Mouse (Mus musculus): ENCODE results near the gene Rnase12. TPM values are rescaled to one million over a fixed set of nuclear protein-coding genes. Genes with fewer than 3 reads are reported as not detected.

The Rnase12 gene
- polyA plus RNA-seq, 1 experiment from 2014 or later, result not detected

DNA sequence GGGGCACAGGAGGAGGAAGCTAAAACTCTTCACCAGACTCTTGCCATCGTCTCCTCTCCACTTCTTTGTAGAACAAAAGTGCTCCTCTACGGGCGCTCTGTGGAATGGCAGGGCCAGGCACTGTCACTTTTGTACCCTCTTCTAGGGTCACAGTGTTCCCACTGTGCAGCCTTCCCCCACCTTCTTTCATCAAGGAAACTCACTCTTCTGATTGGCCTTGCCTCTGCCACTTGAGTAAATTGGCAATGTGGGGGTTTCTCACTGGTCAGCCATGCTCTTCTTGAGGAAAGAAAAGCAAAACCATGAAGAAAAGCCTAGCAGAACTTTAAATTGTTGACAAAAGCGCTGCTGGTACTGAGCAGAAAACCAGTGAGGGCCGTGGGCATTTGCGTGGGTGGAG lies 15.7 kb downstream of the Rnase12 start, which contains the start of gene Rnase9:
Rnase9 (minus strand) TSS at position 101 of the 400 bp plus-strand sequence.
- no peaks in the 10 kb centered on the region for H3K36me3 ChIP-seq (ENCODE audit: control insufficient read depth, insufficient read depth, low read length)
- no peaks in the 10 kb centered on the region for H3K27me3 ChIP-seq (ENCODE audit: control insufficient read depth, insufficient read depth, low read length)
- no peak within 1 kb of the TSS for H3K9ac ChIP-seq (ENCODE audit: low read length)
- no peaks in the 10 kb centered on the region for H3K9me3 ChIP-seq (ENCODE audit: control insufficient read depth, low read length)
- no peak within 1 kb of the TSS for H3K4me3 ChIP-seq (ENCODE audit: low read depth, low read length)
- ATAC-seq (ENCODE audit: insufficient read depth, low FRiP score, low TSS enrichment), result no peak
- no peak within 1 kb of the TSS for H3K27ac ChIP-seq (ENCODE audit: low read depth, low read length)
- WGBS, result 78% methylated on average over 6 of the region's 6 CpGs
- no peaks in the 10 kb centered on the region for H3K4me1 ChIP-seq (ENCODE audit: control insufficient read depth, insufficient read depth, low read length)
- no peak within 1 kb of the TSS for H3K4me2 ChIP-seq (ENCODE audit: low read depth)
- DNase-seq (ENCODE audit: low spot score), result no peak

DNA sequence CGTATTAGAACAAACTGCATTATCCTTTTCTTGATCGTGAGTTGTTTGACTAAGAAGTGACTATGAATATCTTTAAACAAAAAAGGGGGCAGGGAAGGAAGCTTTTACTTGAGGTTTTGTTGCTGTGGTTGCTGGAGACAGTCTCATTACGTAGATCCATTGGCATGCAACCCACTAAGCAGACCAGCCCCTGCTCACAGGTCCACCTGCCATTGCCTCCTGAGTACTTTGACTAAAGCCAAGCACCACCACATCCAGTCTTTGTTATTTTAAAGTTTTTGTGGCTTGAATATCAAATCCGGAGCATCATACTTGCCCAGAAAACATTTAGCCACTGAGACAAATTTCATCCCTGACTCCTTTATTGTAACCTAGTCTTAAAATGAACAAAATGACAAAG lies 21.2 kb downstream of the Rnase12 start:
- DNase-seq (ENCODE audit: low spot score) (no peak), ATAC-seq (ENCODE audit: insufficient read depth, low FRiP score, low TSS enrichment) (no peak)
- H3K4me1 ChIP-seq (ENCODE audit: control insufficient read depth, insufficient read depth, low read length), result no peaks in the 10 kb centered on the region
- no peaks in the 10 kb centered on the region for H3K9me3 ChIP-seq (ENCODE audit: control insufficient read depth, low read length)
- no peak overlapping the region for H3K4me2 ChIP-seq (ENCODE audit: low read depth)
- H3K36me3 ChIP-seq (ENCODE audit: control insufficient read depth, insufficient read depth, low read length), result no peaks in the 10 kb centered on the region
- WGBS, result 86% methylated on average over 4 of the region's 4 CpGs
- no peaks in the 10 kb centered on the region for H3K27me3 ChIP-seq (ENCODE audit: control insufficient read depth, insufficient read depth, low read length)
- no peak overlapping the region for H3K9ac ChIP-seq (ENCODE audit: low read length)
- H3K4me3 ChIP-seq (ENCODE audit: low read depth, low read length), result no peak overlapping the region
- no peak overlapping the region for H3K27ac ChIP-seq (ENCODE audit: low read depth, low read length)

DNA sequence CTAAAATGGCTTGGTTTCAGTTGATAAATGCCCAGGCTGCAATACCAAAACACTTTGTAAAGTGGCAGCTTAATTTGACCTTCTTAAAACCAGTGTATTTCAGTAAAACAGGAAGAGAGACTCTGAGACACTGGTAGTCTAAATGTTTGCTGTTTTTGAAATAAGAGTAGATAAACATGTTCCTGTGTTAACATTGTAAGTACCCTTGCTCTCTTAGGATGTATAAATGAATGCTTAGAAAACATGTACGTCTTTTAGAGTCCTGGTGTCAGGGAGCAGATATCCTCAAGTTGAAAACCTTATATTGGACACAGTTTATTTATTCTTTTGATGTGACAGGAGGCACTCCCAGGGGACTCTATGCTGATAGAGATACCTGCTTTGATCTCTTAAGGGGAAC lies 22.3 kb downstream of the Rnase12 start:
- 49% methylated on average over 1 of the region's 1 CpGs for whole genome bisulfite sequencing
- Histone ChIP-seq H3K9me3 (ENCODE audit: control insufficient read depth, low read length) (no peaks in the 10 kb centered on the region), H3K36me3 (ENCODE audit: control insufficient read depth, insufficient read depth, low read length) (no peaks in the 10 kb centered on the region), H3K4me1 (ENCODE audit: control insufficient read depth, insufficient read depth, low read length) (no peaks in the 10 kb centered on the region), H3K4me3 (ENCODE audit: low read depth, low read length) (no peak overlapping the region), H3K27ac (ENCODE audit: low read depth, low read length) (no peak overlapping the region), H3K9ac (ENCODE audit: low read length) (no peak overlapping the region), H3K27me3 (ENCODE audit: control insufficient read depth, insufficient read depth, low read length) (no peaks in the 10 kb centered on the region), H3K4me2 (ENCODE audit: low read depth) (no peak overlapping the region)
- no peak for DNase-seq (ENCODE audit: low spot score)
- ATAC-seq (ENCODE audit: insufficient read depth, low FRiP score, low TSS enrichment), result no peak

DNA sequence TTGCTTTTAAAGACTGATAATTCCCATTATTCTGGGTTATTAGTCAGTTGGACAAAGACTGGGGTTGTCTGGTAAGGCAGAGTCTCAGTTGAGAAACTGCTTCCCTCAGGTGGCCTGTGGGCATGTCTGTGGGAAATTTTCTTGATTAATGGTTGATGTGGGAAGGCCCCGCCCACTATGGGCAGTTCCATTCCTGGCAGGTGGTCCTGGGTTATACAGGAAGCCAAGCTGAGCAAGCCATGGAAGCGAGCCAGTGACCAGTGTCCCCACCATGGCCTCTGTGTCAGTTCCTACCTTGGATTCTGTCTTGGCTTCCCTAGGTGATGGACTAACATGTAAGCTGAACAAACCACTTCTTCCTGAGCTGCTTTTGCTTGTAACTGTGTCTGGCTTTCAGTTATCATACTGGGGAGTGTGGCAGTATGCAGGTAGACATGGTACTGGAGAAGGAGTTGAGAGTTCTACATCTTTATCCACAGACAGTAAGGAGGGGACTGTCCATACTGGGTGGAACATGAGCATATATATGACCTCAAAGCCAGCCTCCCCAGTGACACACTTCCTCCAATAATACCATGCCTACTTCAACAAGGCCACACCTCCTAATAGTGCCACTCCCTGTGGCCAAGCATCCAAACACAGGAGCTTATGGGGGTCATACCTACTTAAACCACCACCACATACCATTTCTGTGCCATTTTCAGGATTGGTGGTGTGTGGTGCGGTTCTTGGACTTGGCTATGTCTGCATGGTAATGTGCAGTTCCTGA lies 29.9 kb downstream of the Rnase12 start:
- Histone ChIP-seq H3K9me3 (ENCODE audit: control insufficient read depth, low read length) (no peaks in the 10 kb centered on the region), H3K27ac (ENCODE audit: low read depth, low read length) (no peak overlapping the region), H3K9ac (ENCODE audit: low read length) (no peak overlapping the region), H3K4me1 (ENCODE audit: control insufficient read depth, insufficient read depth, low read length) (no peaks in the 10 kb centered on the region), H3K4me3 (ENCODE audit: low read depth, low read length) (no peak overlapping the region), H3K4me2 (ENCODE audit: low read depth) (no peak overlapping the region), H3K27me3 (ENCODE audit: control insufficient read depth, insufficient read depth, low read length) (no peaks in the 10 kb centered on the region), H3K36me3 (ENCODE audit: control insufficient read depth, insufficient read depth, low read length) (no peaks in the 10 kb centered on the region)
- ATAC-seq (ENCODE audit: insufficient read depth, low FRiP score, low TSS enrichment) (no peak), DNase-seq (ENCODE audit: low spot score) (no peak)
- WGBS, result 44% methylated on average over 3 of the region's 3 CpGs

DNA sequence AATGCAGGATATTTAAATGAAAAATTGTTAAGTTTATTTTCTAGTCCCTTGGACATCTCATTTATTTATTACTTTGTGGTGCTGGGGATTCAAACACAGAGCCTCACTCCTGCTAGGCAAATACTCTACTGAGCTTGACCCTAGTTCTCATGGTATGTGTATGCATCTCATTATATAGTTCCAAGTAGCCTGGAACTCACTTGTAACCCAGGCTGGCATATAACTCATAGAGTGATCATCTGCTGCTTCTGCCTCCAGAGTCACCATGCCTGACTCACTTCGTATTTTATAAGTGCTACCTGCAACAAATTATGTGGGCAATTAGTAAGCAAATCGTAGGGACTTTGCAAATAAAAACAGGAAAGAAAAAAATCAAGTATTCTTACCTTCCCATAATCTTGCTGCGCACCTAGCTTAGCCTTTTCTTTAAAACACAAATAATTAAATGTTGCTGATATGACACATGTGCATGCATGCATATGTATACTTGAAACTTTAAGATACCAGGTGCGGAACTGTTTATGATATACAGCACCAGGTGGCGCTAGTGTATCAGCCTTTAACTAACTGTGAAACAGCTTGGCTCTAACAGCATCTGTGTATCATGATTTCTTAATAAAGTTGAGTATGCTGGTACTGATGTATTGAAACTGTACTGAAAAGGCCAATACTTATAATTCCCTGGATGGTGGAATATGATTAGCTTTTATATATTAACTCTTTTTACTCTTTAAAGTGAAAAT lies 30.9 kb downstream of the Rnase12 start:
- peak; percentile 63 for ATAC-seq (ENCODE audit: insufficient read depth, low FRiP score, low TSS enrichment)

DNA sequence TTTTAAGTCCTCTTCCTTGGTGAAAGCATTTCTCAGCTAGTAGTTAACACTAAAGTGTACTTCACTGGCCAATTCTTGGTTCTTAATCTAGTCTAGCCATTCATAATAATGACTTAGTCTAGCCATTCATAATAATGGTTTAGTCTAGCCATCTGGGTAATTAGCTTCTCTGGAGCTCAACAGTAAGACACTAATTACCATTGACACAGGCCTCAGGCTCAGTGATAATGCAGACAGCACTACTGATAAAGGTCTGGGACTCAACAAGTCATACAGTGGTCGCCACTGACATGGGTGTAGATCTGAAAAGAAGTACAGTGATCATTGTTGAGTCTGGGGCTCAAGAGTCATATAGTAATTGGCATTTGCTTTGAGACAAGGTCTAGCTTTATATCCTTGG lies 32.6 kb downstream of the Rnase12 start:
- no peaks in the 10 kb centered on the region for H3K4me1 ChIP-seq (ENCODE audit: control insufficient read depth, insufficient read depth, low read length)
- WGBS, result 85% methylated on average over 1 of the region's 1 CpGs
- DNase-seq (ENCODE audit: low spot score), result no peak

More for the DNA sequence above, 30.9 kb downstream of the Rnase12 start:
- no peak overlapping the region for H3K27ac ChIP-seq (ENCODE audit: low read depth, low read length)
- DNase-seq (ENCODE audit: low spot score), result peak; percentile 63
- H3K4me2 ChIP-seq (ENCODE audit: low read depth), result no peak overlapping the region
- no peaks in the 10 kb centered on the region for H3K9me3 ChIP-seq (ENCODE audit: control insufficient read depth, low read length)
- WGBS, result 40% methylated on average over 5 of the region's 5 CpGs
- no peak overlapping the region for H3K9ac ChIP-seq (ENCODE audit: low read length)
- no peaks in the 10 kb centered on the region for H3K4me1 ChIP-seq (ENCODE audit: control insufficient read depth, insufficient read depth, low read length)
- no peak overlapping the region for H3K4me3 ChIP-seq (ENCODE audit: low read depth, low read length)
- no peaks in the 10 kb centered on the region for H3K36me3 ChIP-seq (ENCODE audit: control insufficient read depth, insufficient read depth, low read length)
- no peaks in the 10 kb centered on the region for H3K27me3 ChIP-seq (ENCODE audit: control insufficient read depth, insufficient read depth, low read length)

DNA sequence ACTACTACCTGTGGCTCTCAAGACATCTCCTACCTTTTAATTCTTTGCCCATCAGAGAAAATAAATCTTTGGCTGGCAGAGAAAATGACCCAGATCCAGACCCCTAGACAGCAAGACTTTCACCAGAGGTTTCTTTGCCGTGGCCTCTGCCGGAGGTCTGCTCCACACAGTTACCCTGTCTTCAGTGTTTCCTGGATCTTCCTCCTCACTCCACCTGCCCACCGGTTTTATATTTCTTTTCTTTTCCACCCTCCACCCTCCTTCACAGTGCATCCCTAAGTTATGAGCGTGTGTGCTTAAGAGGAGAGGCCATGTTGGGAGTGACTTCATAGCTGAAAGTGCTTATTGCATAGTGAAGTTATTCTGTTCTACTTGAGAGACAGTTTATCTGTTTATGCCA lies 34.0 kb downstream of the Rnase12 start:
- H3K9me3 ChIP-seq (ENCODE audit: control insufficient read depth, low read length), result no peaks in the 10 kb centered on the region
- H3K4me3 ChIP-seq (ENCODE audit: low read depth, low read length), result no peak overlapping the region
- H3K36me3 ChIP-seq (ENCODE audit: control insufficient read depth, insufficient read depth, low read length), result no peaks in the 10 kb centered on the region
- no peak overlapping the region for H3K4me2 ChIP-seq (ENCODE audit: low read depth)
- no peak overlapping the region for H3K27ac ChIP-seq (ENCODE audit: low read depth, low read length)
- 69% methylated on average over 4 of the region's 4 CpGs for WGBS
- no peaks in the 10 kb centered on the region for H3K27me3 ChIP-seq (ENCODE audit: control insufficient read depth, insufficient read depth, low read length)
- DNase-seq (ENCODE audit: low spot score) (no peak), ATAC-seq (ENCODE audit: insufficient read depth, low FRiP score, low TSS enrichment) (no peak)
- H3K4me1 ChIP-seq (ENCODE audit: control insufficient read depth, insufficient read depth, low read length), result no peaks in the 10 kb centered on the region
- H3K9ac ChIP-seq (ENCODE audit: low read length), result no peak overlapping the region

More for the DNA sequence above, 32.6 kb downstream of the Rnase12 start:
- H3K4me3 ChIP-seq (ENCODE audit: low read depth, low read length), result no peak overlapping the region
- H3K9ac ChIP-seq (ENCODE audit: low read length), result no peak overlapping the region
- no peak for ATAC-seq (ENCODE audit: insufficient read depth, low FRiP score, low TSS enrichment)
- H3K36me3 ChIP-seq (ENCODE audit: control insufficient read depth, insufficient read depth, low read length), result no peaks in the 10 kb centered on the region
- H3K9me3 ChIP-seq (ENCODE audit: control insufficient read depth, low read length), result no peaks in the 10 kb centered on the region
- H3K4me2 ChIP-seq (ENCODE audit: low read depth), result no peak overlapping the region
- no peak overlapping the region for H3K27ac ChIP-seq (ENCODE audit: low read depth, low read length)
- no peaks in the 10 kb centered on the region for H3K27me3 ChIP-seq (ENCODE audit: control insufficient read depth, insufficient read depth, low read length)

DNA sequence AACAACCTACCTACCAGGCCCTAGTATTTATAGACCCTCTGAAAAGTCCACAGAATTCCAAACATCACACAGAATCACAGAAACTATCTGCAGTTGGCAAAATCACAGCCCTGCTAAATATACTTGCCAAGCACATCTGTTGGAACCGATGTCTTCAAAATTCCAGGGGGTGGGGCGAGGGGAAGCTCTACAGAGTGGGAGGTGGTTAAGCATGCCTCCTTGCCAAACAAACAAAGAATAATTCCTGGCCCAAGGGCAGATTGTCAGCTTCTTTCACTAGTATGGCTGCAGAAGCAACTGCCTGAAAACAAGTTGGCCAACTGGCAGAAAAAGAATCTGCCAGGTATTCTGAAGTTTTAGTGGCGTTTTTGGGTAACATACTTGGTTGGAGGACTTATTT lies 40.2 kb downstream of the Rnase12 start:
- Histone ChIP-seq H3K36me3 (ENCODE audit: control insufficient read depth, insufficient read depth, low read length) (no peaks in the 10 kb centered on the region), H3K27ac (ENCODE audit: low read depth, low read length) (no peak overlapping the region), H3K4me1 (ENCODE audit: control insufficient read depth, insufficient read depth, low read length) (no peaks in the 10 kb centered on the region), H3K9me3 (ENCODE audit: control insufficient read depth, low read length) (no peaks in the 10 kb centered on the region), H3K4me2 (ENCODE audit: low read depth) (no peak overlapping the region), H3K4me3 (ENCODE audit: low read depth, low read length) (no peak overlapping the region), H3K27me3 (ENCODE audit: control insufficient read depth, insufficient read depth, low read length) (no peaks in the 10 kb centered on the region), H3K9ac (ENCODE audit: low read length) (no peak overlapping the region)
- ATAC-seq (ENCODE audit: insufficient read depth, low FRiP score, low TSS enrichment) (no peak), DNase-seq (ENCODE audit: low spot score) (no peak)
- WGBS, result 79% methylated on average over 3 of the region's 3 CpGs

DNA sequence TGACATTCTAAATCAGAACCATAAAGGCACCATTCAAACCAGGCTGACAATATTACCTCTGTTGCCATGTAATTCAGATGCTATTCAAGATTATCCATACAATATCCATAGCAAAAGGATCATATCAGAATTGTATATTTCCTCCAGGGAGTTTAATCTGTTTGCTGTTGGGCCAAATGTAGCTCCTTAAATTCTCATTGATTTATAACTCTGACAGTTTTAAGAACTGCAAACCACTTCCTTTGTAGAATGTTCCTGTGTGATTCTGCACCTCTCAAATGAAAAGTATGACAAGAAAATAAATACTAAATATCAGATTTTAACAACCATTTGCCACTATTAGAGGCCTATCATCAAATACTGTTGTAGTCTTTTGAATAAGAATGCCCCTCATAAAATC lies 41.7 kb downstream of the Rnase12 start:
- ATAC-seq (ENCODE audit: insufficient read depth, low FRiP score, low TSS enrichment), result no peak
- H3K4me2 ChIP-seq (ENCODE audit: low read depth), result no peak overlapping the region

More for the DNA sequence above, 41.7 kb downstream of the Rnase12 start:
- Histone ChIP-seq H3K27me3 (ENCODE audit: control insufficient read depth, insufficient read depth, low read length) (no peaks in the 10 kb centered on the region), H3K4me3 (ENCODE audit: low read depth, low read length) (no peak overlapping the region), H3K9ac (ENCODE audit: low read length) (no peak overlapping the region), H3K27ac (ENCODE audit: low read depth, low read length) (no peak overlapping the region), H3K9me3 (ENCODE audit: control insufficient read depth, low read length) (no peaks in the 10 kb centered on the region), H3K4me1 (ENCODE audit: control insufficient read depth, insufficient read depth, low read length) (no peaks in the 10 kb centered on the region), H3K36me3 (ENCODE audit: control insufficient read depth, insufficient read depth, low read length) (no peaks in the 10 kb centered on the region)
- DNase-seq (ENCODE audit: low spot score), result no peak
